Mouse (Mus musculus): ENCODE data around the gene Abcg3. TPM values are rescaled to one million over a fixed set of nuclear protein-coding genes. Genes with fewer than 3 reads are reported as not detected.
"Not testable (repeated sequence)": the region's sequence is repeated elsewhere in the genome, so short reads cannot be mapped to it uniquely, and the experiment has no call there.

Gene Abcg3
- polyA plus RNA-seq (2015; fragmentation: Nextera tagmentation; extraction: Ambion mirVana) = 0.24 and 0.42 TPM in 2 replicates

- Histone ChIP-seq H3K36me3 (no peaks in the 10 kb centered on the region), H3K4me1 (replicated peaks) (no peaks in the 10 kb centered on the region), H3K27ac (no peak within 1 kb of the TSS), H3K9ac (replicated peaks) (no peak within 1 kb of the TSS), H3K9me3 (no peaks in the 10 kb centered on the region), H3K27me3 (no peaks in the 10 kb centered on the region), H3K4me3 (replicated peaks) (no peak within 1 kb of the TSS), H3K4me2 (replicated peaks) (no peak within 1 kb of the TSS)
- WGBS = 48% methylated on average over 12 of the region's 12 CpGs
- ATAC-seq = no peak
Measured at GRCm38 (mm10) chr5:104982535-104982934, at the start of gene Abcg3. Abcg3 (minus strand) TSS chr5:104982718.

- ATAC-seq = no peak
- no peaks in the 10 kb centered on the region for H3K4me1 ChIP-seq (replicated peaks)
- 88% methylated on average over 1 of the region's 1 CpGs for WGBS
Measured at GRCm38 (mm10) chr5:105012551-105012950, 30.0 kb upstream of the Abcg3 start.

DNA sequence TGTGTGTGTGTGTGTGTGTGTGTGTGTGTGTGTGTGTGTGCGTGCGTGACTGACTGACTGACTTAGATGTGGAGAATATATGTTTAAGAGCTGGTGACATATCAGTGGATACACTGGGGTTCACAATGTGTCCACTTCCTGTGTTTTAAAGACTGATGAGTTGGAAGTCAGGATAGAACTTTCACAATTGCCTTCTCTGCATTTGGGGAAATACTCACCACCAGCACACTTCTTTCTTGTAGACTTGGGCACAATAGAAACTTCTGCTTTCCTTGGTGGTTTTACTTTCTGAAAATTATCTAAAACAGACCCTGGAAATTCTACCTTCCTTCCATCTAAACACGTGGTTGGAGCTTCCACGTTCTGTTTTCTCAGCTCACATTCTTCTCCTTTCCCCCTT, 29.1 kb upstream of the Abcg3 start:
- H3K4me1 ChIP-seq (replicated peaks) = no peaks in the 10 kb centered on the region
- no peak overlapping the region for H3K4me2 ChIP-seq (replicated peaks)
- WGBS = 87% methylated on average over 4 of the region's 4 CpGs
- H3K27me3 ChIP-seq = no peaks in the 10 kb centered on the region
- peaks cover 3% of the 10 kb centered on the region; the same call in 1 of the 2 replicates for H3K9me3 ChIP-seq
- H3K36me3 ChIP-seq = no peaks in the 10 kb centered on the region
- H3K4me3 ChIP-seq (replicated peaks) = no peak overlapping the region
- no peak for ATAC-seq
- H3K9ac ChIP-seq (replicated peaks) = no peak overlapping the region
- H3K27ac ChIP-seq = no peak overlapping the region

More at GRCm38 (mm10) chr5:105012551-105012950, 30.0 kb upstream of the Abcg3 start:
- H3K9me3 ChIP-seq = peaks cover 3% of the 10 kb centered on the region; the same call in 1 of the 2 replicates
- H3K27me3 ChIP-seq = no peaks in the 10 kb centered on the region
- H3K4me2 ChIP-seq (replicated peaks) = no peak overlapping the region
- no peak overlapping the region for H3K4me3 ChIP-seq (replicated peaks)
- no peaks in the 10 kb centered on the region for H3K36me3 ChIP-seq
- no peak overlapping the region for H3K27ac ChIP-seq
- H3K9ac ChIP-seq (replicated peaks) = no peak overlapping the region

GRCm38 (mm10) chr5:105010376-105010775, 27.9 kb upstream of the Abcg3 start:
- no peak overlapping the region for H3K9ac ChIP-seq (replicated peaks)
- H3K9me3 ChIP-seq = peaks cover 3% of the 10 kb centered on the region; the same call in 1 of the 2 replicates
- no peak overlapping the region for H3K27ac ChIP-seq
- H3K4me3 ChIP-seq (replicated peaks) = no peak overlapping the region
- no peaks in the 10 kb centered on the region for H3K27me3 ChIP-seq
- ATAC-seq = no peak
- H3K36me3 ChIP-seq = no peaks in the 10 kb centered on the region
- no peak overlapping the region for H3K4me2 ChIP-seq (replicated peaks)
- no peaks in the 10 kb centered on the region for H3K4me1 ChIP-seq (replicated peaks)

DNA sequence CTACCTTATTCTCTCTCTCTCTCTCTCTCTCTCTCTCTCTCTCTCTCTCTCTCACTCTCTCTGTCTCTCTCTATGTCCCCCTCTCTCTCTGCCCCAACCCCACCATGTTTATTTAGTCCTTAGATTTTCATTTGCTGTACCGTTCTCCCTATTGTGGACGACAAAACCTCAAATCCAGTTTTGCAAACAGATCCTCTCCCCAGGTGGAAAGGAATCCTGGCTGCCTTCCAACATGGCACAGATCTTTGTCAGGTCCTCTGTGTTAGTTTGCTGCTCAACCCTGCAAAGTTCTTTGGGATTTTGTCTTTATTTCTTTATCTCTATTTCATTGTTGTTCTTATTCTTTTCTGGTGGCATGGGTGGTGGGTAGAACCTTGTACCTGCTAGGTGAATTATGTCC, 6.9 kb upstream of the Abcg3 start:
- WGBS = 85% methylated on average over 2 of the region's 2 CpGs
- Histone ChIP-seq H3K9me3 (no peaks in the 10 kb centered on the region), H3K27me3 (no peaks in the 10 kb centered on the region), H3K27ac (no peak overlapping the region), H3K9ac (replicated peaks) (no peak overlapping the region), H3K4me1 (replicated peaks) (no peaks in the 10 kb centered on the region), H3K4me2 (replicated peaks) (no peak overlapping the region), H3K36me3 (no peaks in the 10 kb centered on the region), H3K4me3 (replicated peaks) (no peak overlapping the region)
- ATAC-seq = no peak

GRCm38 (mm10) chr5:104988000-104988399, 5.5 kb upstream of the Abcg3 start:
- H3K27me3 ChIP-seq = no peaks in the 10 kb centered on the region
- H3K4me1 ChIP-seq (replicated peaks) = no peaks in the 10 kb centered on the region
- no peaks in the 10 kb centered on the region for H3K9me3 ChIP-seq
- H3K4me2 ChIP-seq (replicated peaks) = no peak overlapping the region
- no peaks in the 10 kb centered on the region for H3K36me3 ChIP-seq
- no peak for ATAC-seq
- 61% methylated on average over 2 of the region's 2 CpGs for WGBS
- H3K9ac ChIP-seq (replicated peaks) = no peak overlapping the region
- no peak overlapping the region for H3K27ac ChIP-seq
- no peak overlapping the region for H3K4me3 ChIP-seq (replicated peaks)

DNA sequence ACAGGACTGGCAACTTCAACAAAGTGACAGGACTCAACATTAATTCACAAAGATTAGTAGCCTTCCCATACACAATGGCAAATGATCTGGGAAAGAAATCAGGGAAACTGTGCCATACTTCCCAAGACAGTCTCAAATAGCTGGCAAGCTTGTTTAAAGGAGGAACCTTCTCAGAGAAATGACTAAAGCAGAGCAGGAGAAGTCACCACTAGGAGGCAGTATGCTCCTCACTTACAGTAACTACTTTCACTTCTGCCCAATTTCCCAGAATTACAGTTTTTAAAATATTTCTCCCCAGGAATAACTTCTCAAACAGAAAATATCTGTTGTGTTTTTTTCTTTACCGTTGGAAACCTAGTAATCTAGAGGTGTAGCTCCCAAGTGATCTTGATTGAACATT, 4.2 kb upstream of the Abcg3 start:
- 46% methylated on average over 1 of the region's 1 CpGs for WGBS
- Histone ChIP-seq H3K9ac (replicated peaks) (no peak overlapping the region), H3K9me3 (no peaks in the 10 kb centered on the region), H3K4me3 (replicated peaks) (no peak overlapping the region), H3K4me1 (replicated peaks) (no peaks in the 10 kb centered on the region), H3K36me3 (no peaks in the 10 kb centered on the region), H3K27me3 (no peaks in the 10 kb centered on the region), H3K4me2 (replicated peaks) (no peak overlapping the region), H3K27ac (no peak overlapping the region)
- ATAC-seq = no peak

GRCm38 (mm10) chr5:104979040-104979513, 3.4 kb downstream of the Abcg3 start:
- Histone ChIP-seq H3K27me3 (no peaks in the 10 kb centered on the region), H3K36me3 (no peaks in the 10 kb centered on the region), H3K4me2 (replicated peaks) (no peak overlapping the region), H3K4me3 (replicated peaks) (no peak overlapping the region), H3K27ac (no peak overlapping the region), H3K4me1 (replicated peaks) (no peaks in the 10 kb centered on the region), H3K9me3 (no peaks in the 10 kb centered on the region), H3K9ac (replicated peaks) (no peak overlapping the region)
- no peak for ATAC-seq
- 65% methylated on average over 2 of the region's 2 CpGs for WGBS

DNA sequence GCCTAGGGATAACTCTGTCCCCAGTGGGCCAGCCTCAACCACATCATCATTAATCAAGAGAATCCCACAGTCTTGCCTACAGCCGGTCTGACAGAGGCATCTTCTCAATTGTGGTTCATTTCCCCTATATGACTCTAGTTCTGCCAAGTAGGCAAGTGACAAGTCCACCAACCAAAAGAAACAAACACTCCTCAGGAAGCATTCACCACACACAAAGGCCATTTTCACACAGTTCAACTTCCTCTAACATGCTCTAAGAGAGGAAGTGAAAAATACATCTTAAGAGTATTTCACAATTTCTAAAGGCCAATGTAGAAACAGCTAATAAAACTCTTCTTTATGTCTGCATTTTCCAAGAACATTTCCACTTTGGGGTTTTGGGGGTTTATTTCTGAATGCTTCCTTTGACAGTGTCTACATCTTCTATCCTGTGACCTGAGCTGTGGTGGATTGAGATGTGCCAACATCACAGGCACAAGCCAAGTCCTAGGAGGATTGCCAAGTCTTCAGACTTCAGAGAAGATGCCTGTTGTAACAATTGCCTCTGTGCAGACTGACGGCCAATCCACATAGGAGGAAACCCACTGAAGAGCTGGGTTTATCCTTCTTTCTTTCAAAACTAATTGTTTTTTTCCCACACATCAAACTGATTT, 24.3 kb downstream of the Abcg3 start:
- Histone ChIP-seq H3K36me3 (no peaks in the 10 kb centered on the region), H3K9ac (replicated peaks) (no peak overlapping the region), H3K27ac (no peak overlapping the region), H3K4me3 (replicated peaks) (no peak overlapping the region), H3K27me3 (no peaks in the 10 kb centered on the region), H3K4me2 (replicated peaks) (no peak overlapping the region), H3K4me1 (replicated peaks) (no peaks in the 10 kb centered on the region), H3K9me3 (peaks cover 2% of the 10 kb centered on the region; the same call in 1 of the 2 replicates)
- ATAC-seq = no peak
- 83% methylated on average over 2 of the region's 2 CpGs for WGBS

- ATAC-seq = no peak
- WGBS = 92% methylated on average over 3 of the region's 3 CpGs
- no peak overlapping the region for H3K4me2 ChIP-seq (replicated peaks)
- H3K9ac ChIP-seq (replicated peaks) = no peak overlapping the region
- no peaks in the 10 kb centered on the region for H3K27me3 ChIP-seq
- H3K9me3 ChIP-seq = peaks cover 2% of the 10 kb centered on the region; the same call in 1 of the 2 replicates
- no peaks in the 10 kb centered on the region for H3K4me1 ChIP-seq (replicated peaks)
- H3K27ac ChIP-seq = no peak overlapping the region
- H3K36me3 ChIP-seq = no peaks in the 10 kb centered on the region
- H3K4me3 ChIP-seq (replicated peaks) = no peak overlapping the region
Measured at GRCm38 (mm10) chr5:104955208-104955607, 27.3 kb downstream of the Abcg3 start.

- Histone ChIP-seq H3K4me3 (replicated peaks) (no peak overlapping the region), H3K27me3 (no peaks in the 10 kb centered on the region), H3K9me3 (no peaks in the 10 kb centered on the region), H3K9ac (replicated peaks) (no peak overlapping the region), H3K4me1 (replicated peaks) (no peaks in the 10 kb centered on the region), H3K4me2 (replicated peaks) (no peak overlapping the region), H3K27ac (no peak overlapping the region), H3K36me3 (no peaks in the 10 kb centered on the region)
- 73% methylated on average over 1 of the region's 1 CpGs for WGBS
- ATAC-seq = no peak
Measured at GRCm38 (mm10) chr5:104946951-104947350, 35.6 kb downstream of the Abcg3 start.

- Histone ChIP-seq H3K4me1 (replicated peaks) (no peaks in the 10 kb centered on the region), H3K27me3 (no peaks in the 10 kb centered on the region), H3K4me3 (replicated peaks) (no peak overlapping the region), H3K9me3 (peaks cover 17% of the 10 kb centered on the region), H3K4me2 (replicated peaks) (no peak overlapping the region), H3K27ac (no peak overlapping the region), H3K9ac (replicated peaks) (no peak overlapping the region), H3K36me3 (no peaks in the 10 kb centered on the region)
- ATAC-seq = no peak
- 88% methylated on average over 7 of the region's 7 CpGs for WGBS
Measured at GRCm38 (mm10) chr5:104934148-104934547, 48.4 kb downstream of the Abcg3 start.

GRCm38 (mm10) chr5:104906556-104906955, 76.0 kb downstream of the Abcg3 start:
- not testable (repeated sequence) for H3K36me3 ChIP-seq; H3K27ac ChIP-seq; H3K9ac ChIP-seq (replicated peaks); H3K4me2 ChIP-seq (replicated peaks); H3K27me3 ChIP-seq; H3K4me1 ChIP-seq (replicated peaks); ATAC-seq; H3K9me3 ChIP-seq; H3K4me3 ChIP-seq (replicated peaks)
- WGBS = 86% methylated on average over 5 of the region's 5 CpGs

Measured in midbrain, embryonic 13.5 days (tissue).